Mouse (Mus musculus) cerebellum, adult 2 months (tissue): ENCODE data around the gene Tuft1. TPM values are rescaled to one million over a fixed set of nuclear protein-coding genes. Genes with fewer than 3 reads are reported as not detected.

Source experiments
- DNase-seq, 2 experiments: peaks; one replicate each; pipeline ENCODE4 v3.0.0; 2021
- H3K27ac ChIP-seq: fragments of 200-500 bp; 2 replicates; pipeline ENCODE4 v1.5.1; 2012; ENCODE audit warnings: low read length, control low read depth, inconsistent platforms; ENCODE audit not compliant: insufficient read depth
- H3K27me3 ChIP-seq: fragments of 200-500 bp; 2 replicates; pipeline ENCODE4 v1.6.1; 2012; ENCODE audit warnings: inconsistent platforms, mild to moderate bottlenecking, low read length, moderate library complexity; ENCODE audit not compliant: control insufficient read depth, insufficient read depth
- H3K4me1 ChIP-seq: fragments of 200-500 bp; 2 replicates; pipeline ENCODE4 v1.6.1; 2011; ENCODE audit warnings: low read length; ENCODE audit not compliant: control insufficient read depth, insufficient read depth
- H3K4me3 ChIP-seq: fragments of 200-500 bp; replicated peaks from 2 replicates; pipeline ENCODE3; 2011; ENCODE audit warnings: mild to moderate bottlenecking, low read depth, low read length, control low read depth; ENCODE audit not compliant: insufficient read depth
- CTCF ChIP-seq: fragments of 200-500 bp; IDR thresholded peaks from 2 replicates; pipeline ENCODE4 v1.5.1; 2011; ENCODE audit warnings: low read depth, mild to moderate bottlenecking, control low read depth, low read length, moderate library complexity, borderline replicate concordance; ENCODE audit not compliant: insufficient read depth
- POLR2A ChIP-seq: fragments of 200-500 bp; IDR thresholded peaks from 2 replicates; pipeline ENCODE4 v1.6.1; 2011; ENCODE audit warnings: low read length, control low read depth, borderline replicate concordance; ENCODE audit not compliant: insufficient read depth
- WGBS: fragments of 180-500 bp; shearing (Covaris S2); methylation state at CpG from one replicate; pipeline ENCODE4 v1.1.7; 2018; 5-methylcytosine and 5-hydroxymethylcytosine counted together
- polyA plus RNA-seq: library from polyadenylated mRNA; depleted of rRNA; stranded (reverse); fragments of >200 nt; gene quantifications from 2 replicates; pipeline ENCODE4 v1.2.3, GENCODE M21; 2012

Gene Tuft1
- polyA plus RNA-seq, 1 experiment, result 7.0 TPM

DNA sequence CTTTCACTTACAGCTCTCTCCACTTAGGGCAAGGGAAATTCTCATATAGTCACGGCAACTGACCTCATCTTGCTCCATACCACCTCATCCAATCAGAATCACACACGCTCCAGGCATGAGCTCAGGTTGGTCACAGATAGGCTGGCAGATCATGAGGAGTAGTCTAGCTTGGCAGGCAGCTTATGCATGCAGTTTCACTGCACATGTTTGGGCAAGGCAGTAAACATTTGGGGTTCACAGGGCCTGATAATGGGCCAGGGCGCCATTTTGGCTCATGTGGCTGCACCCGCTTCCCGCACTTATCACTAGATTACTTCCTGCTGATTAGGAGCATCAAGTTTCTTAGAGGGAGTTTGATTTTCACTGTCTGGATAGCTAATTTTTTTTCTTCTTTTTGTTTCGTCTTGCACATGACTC is 62.8 kb downstream of the Tuft1 start:
- no peak overlapping the region for H3K4me3 ChIP-seq
- DNase-seq, result no peak
- H3K27ac ChIP-seq, result no peak overlapping the region
- 85% methylated on average over 6 of the region's 6 CpGs for WGBS
- no peak for TF ChIP-seq POLR2A
- no peaks in the 10 kb centered on the region for H3K4me1 ChIP-seq
- no peaks in the 10 kb centered on the region for H3K27me3 ChIP-seq

GRCm38 (mm10) chr3:94591066-94591465 is 67.6 kb downstream of the Tuft1 start:
- WGBS, result 83% methylated on average over 5 of the region's 5 CpGs
- Histone ChIP-seq H3K4me3 (no peak overlapping the region), H3K27ac (no peak overlapping the region), H3K4me1 (no peaks in the 10 kb centered on the region), H3K27me3 (no peaks in the 10 kb centered on the region)
- TF ChIP-seq CTCF, result no peak
- no peak for TF ChIP-seq POLR2A
- no peak for DNase-seq

- no peak for TF ChIP-seq POLR2A
- TF ChIP-seq CTCF, result no peak
- Histone ChIP-seq H3K4me1 (no peaks in the 10 kb centered on the region), H3K27ac (no peak overlapping the region), H3K4me3 (no peak overlapping the region), H3K27me3 (no peaks in the 10 kb centered on the region)
- WGBS, result 65% methylated on average over 5 of the region's 5 CpGs
- DNase-seq, result no peak
Measured at GRCm38 (mm10) chr3:94587962-94588361, 70.7 kb downstream of the Tuft1 start.

GRCm38 (mm10) chr3:94582944-94583343 is 75.7 kb downstream of the Tuft1 start:
- H3K27me3 ChIP-seq, result no peaks in the 10 kb centered on the region
- peaks cover 6% of the 10 kb centered on the region for H3K4me1 ChIP-seq
- no peak for DNase-seq
- TF ChIP-seq POLR2A (no peak), CTCF (no peak)
- H3K4me3 ChIP-seq, result peak overlapping the region; percentile 81
- H3K27ac ChIP-seq, result no peak overlapping the region
- WGBS, result 68% methylated on average over 7 of the region's 7 CpGs

GRCm38 (mm10) chr3:94582456-94582891 is 76.2 kb downstream of the Tuft1 start, which contains the start of gene Snx27:
Gene Snx27 (minus strand): TSS chr3:94582716.
- WGBS, result 1% methylated on average over 42 of the region's 42 CpGs
- 0 out of 2 replicates have a peak, but pooled peaks have one; percentile 39 for TF ChIP-seq POLR2A
- TF ChIP-seq CTCF, result no peak

DNA sequence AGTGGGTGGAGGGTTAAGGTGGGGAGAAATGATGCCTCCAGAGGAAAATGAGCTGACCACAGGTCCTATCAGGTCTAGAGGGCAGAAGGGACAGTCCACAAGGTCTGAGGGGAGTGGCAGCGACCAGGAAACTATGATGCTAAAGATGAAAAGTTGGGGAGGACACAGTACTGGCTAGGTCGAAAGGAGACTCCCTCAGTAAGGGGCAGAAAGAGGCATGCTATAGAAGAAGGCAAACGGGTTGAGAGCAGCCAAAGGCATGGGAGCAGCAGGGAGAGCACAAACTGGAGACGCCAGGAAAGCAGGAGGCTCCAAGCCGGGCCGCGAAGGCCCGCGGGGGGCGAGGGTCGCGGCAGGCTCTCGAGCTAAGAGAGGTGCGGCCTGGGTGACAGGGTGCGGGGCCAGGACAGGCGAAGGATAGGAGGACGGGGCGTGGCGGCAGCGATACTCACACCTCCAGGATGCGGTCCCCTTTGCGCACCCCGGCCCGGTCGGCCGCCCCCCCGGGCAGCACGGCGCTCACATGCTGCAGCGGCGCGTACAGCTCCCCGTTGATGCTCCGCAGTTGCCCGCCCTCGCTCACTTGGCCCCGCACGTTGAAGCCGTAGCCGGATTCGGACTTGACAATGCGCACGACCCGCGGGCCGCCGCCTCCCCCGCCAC is 76.7 kb downstream of the Tuft1 start:
- WGBS, result 1% methylated on average over 48 of the region's 48 CpGs
- H3K27ac ChIP-seq, result peak overlapping the region; percentile 14
- TF ChIP-seq POLR2A (no peak), CTCF (no peak)
- H3K4me1 ChIP-seq, result peaks cover 6% of the 10 kb centered on the region
- peak overlapping the region; percentile 81 for H3K4me3 ChIP-seq
- no peak for DNase-seq
- no peaks in the 10 kb centered on the region for H3K27me3 ChIP-seq

More at GRCm38 (mm10) chr3:94582456-94582891, 76.2 kb downstream of the Tuft1 start, which contains the start of gene Snx27:
- Histone ChIP-seq H3K27ac (peak within 1 kb of the TSS; percentile 14), H3K4me1 (peaks cover 6% of the 10 kb centered on the region), H3K27me3 (no peaks in the 10 kb centered on the region), H3K4me3 (peak within 1 kb of the TSS; percentile 81)
- peak; percentile 93 to 94 for DNase-seq

GRCm38 (mm10) chr3:94581138-94581780 is 77.4 kb downstream of the Tuft1 start:
- Histone ChIP-seq H3K27me3 (no peaks in the 10 kb centered on the region), H3K4me3 (peak overlapping the region; percentile 81), H3K27ac (no peak overlapping the region), H3K4me1 (peaks cover 6% of the 10 kb centered on the region)
- 2% methylated on average over 16 of the region's 16 CpGs for WGBS
- DNase-seq, result peak; percentile 23 to 25
- TF ChIP-seq CTCF, result no peak
- no peak for TF ChIP-seq POLR2A

DNA sequence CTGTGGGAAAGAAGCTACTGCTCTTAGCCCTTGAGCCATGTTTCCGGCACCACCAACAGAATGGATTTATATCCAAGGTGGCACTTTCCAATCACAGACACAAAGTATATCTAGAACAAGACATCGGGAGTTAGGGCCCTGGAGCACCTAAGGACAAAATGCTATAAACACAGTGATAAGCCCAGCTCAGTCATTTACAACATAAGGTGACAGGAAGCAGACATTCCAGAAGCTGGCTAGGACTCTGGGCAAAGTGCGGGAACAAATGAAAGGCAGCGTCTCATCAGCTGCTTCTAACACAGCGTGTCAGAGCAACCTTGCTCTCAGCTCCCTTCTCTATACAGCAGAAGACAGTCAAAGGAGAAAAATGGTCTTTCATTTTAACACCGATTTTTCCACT is 84.2 kb downstream of the Tuft1 start:
- H3K4me1 ChIP-seq, result peaks cover 3% of the 10 kb centered on the region
- no peak overlapping the region for H3K4me3 ChIP-seq
- 79% methylated on average over 6 of the region's 6 CpGs for WGBS
- no peaks in the 10 kb centered on the region for H3K27me3 ChIP-seq
- TF ChIP-seq POLR2A, result no peak
- no peak for TF ChIP-seq CTCF
- H3K27ac ChIP-seq, result no peak overlapping the region
- DNase-seq, result no peak
